Mouse (Mus musculus) hindbrain, embryonic 16.5 days (tissue): ENCODE measurements around the gene Asb17. TPM values are rescaled to one million over a fixed set of nuclear protein-coding genes. Genes with fewer than 3 reads are reported as not detected.

ENCODE experiments used
- ATAC-seq: fragments of 200-750 bp; cut with Nextera tagmentation; 2 replicates; pipeline ENCODE4 v1.8.0; 2017; ENCODE audit warnings: moderate TSS enrichment, moderate library complexity
- H3K27ac ChIP-seq: fragments of 300-500 bp; sonication (generic); 2 replicates; pipeline ENCODE4 v1.5.1; 2014; ENCODE audit warnings: low read depth, mild to moderate bottlenecking, control low read depth, low read length, moderate library complexity
- H3K27me3 ChIP-seq: fragments of 300-500 bp; sonication (generic); replicated peaks from 2 replicates; pipeline ENCODE4 v1.6.1; 2014; ENCODE audit warnings: low read length; ENCODE audit not compliant: control insufficient read depth, insufficient read depth
- H3K36me3 ChIP-seq: fragments of 300-500 bp; sonication (generic); 2 replicates; pipeline ENCODE4 v1.6.1; 2014; ENCODE audit warnings: mild to moderate bottlenecking, low read length, moderate library complexity, mixed read lengths; ENCODE audit not compliant: control insufficient read depth, insufficient read depth
- H3K4me1 ChIP-seq: fragments of 300-500 bp; sonication (generic); 2 replicates; pipeline ENCODE4 v1.6.1; 2014; ENCODE audit warnings: low read depth, low read length; ENCODE audit not compliant: control insufficient read depth, insufficient read depth
- H3K4me2 ChIP-seq: fragments of 300-500 bp; sonication (generic); 2 replicates; pipeline ENCODE4 v1.6.1; 2014; ENCODE audit warnings: mild to moderate bottlenecking, low read length, control low read depth, moderate library complexity
- H3K4me3 ChIP-seq: fragments of 300-500 bp; sonication (generic); 2 replicates; pipeline ENCODE4 v1.5.1; 2014; ENCODE audit warnings: mild to moderate bottlenecking, low read length, control low read depth, moderate library complexity
- H3K9ac ChIP-seq: fragments of 300-500 bp; sonication (generic); 2 replicates; pipeline ENCODE4 v1.6.1; 2014; ENCODE audit warnings: low read depth, mild to moderate bottlenecking, control low read depth, low read length, moderate library complexity
- H3K9me3 ChIP-seq: fragments of 300-500 bp; sonication (generic); 2 replicates; pipeline ENCODE4 v1.6.1; 2014; ENCODE audit warnings: mild to moderate bottlenecking, low read length, moderate library complexity; ENCODE audit not compliant: control insufficient read depth
- WGBS: fragments of 180-500 bp; shearing (Covaris S2); extraction: QIAGEN DNeasy Blood & Tissue Kit; methylation state at CpG from one replicate; pipeline ENCODE4 v1.1.7; 2014; 5-methylcytosine and 5-hydroxymethylcytosine counted together
- polyA plus RNA-seq: library from polyadenylated mRNA; unstranded; fragments of >200 nt; fragmentation: Nextera tagmentation; extraction: Ambion mirVana; gene quantifications from 2 replicates; pipeline ENCODE4 v1.2.1, GENCODE M21; 2015

Gene Asb17
- polyA plus RNA-seq, 1 experiment from 2014 or later, result 0.18 TPM

DNA sequence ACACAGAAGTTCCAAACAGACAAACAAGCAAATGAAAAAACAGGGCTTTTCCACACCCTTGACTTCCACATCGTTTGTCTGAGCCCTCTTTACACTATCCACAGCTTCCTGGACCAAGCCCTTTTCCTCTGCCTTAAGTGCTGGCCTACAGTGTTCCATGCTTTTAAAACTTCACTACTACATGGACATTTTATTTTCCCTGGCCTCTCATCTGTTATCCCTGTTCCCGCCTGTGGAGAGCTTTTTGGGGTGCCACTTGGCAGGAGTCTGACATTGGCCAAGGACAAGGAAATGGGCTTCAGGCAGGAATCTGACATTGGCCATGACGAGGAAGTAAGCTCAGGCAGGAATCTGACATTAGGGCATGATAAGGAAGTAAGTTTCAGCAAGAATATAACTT, 58.6 kb downstream of the Asb17 start:
- no peaks in the 10 kb centered on the region for H3K9me3 ChIP-seq
- no peaks in the 10 kb centered on the region for H3K27me3 ChIP-seq
- no peak overlapping the region for H3K9ac ChIP-seq
- ATAC-seq, result no peak
- WGBS, result 74% methylated on average over 3 of the region's 3 CpGs
- H3K36me3 ChIP-seq, result peaks cover 30% of the 10 kb centered on the region
- H3K4me3 ChIP-seq, result no peak overlapping the region
- no peak overlapping the region for H3K4me2 ChIP-seq
- H3K4me1 ChIP-seq, result no peaks in the 10 kb centered on the region
- H3K27ac ChIP-seq, result no peak overlapping the region

DNA sequence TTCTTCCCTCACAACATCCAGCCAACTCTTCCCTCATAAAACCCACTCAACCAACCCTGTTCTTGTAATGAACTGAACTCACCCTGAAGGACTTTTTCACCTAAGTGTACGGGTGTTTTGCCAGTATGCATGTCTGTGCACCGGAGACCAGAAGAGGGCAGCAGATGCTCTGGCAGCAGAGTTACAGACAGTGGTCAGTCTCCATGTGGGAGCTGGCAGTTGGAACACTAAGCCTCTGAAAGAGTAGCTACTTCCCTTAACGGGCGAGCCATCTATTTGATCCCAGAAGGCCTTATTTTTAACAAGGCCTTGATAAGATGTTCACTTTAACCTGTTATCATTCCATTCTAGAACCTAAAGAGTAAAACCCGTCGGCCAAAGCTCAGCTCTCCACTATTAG, 60.6 kb downstream of the Asb17 start:
- Histone ChIP-seq H3K4me1 (peaks cover 9% of the 10 kb centered on the region; the same call in 1 of the 2 replicates), H3K9ac (no peak overlapping the region), H3K9me3 (no peaks in the 10 kb centered on the region), H3K36me3 (peaks cover 45% of the 10 kb centered on the region), H3K4me3 (no peak overlapping the region), H3K27ac (no peak overlapping the region), H3K27me3 (no peaks in the 10 kb centered on the region), H3K4me2 (no peak overlapping the region)
- 62% methylated on average over 6 of the region's 6 CpGs for WGBS
- peak; percentile 58 for ATAC-seq

Other genes with a start within 250 kb of the Asb17 start
- 20.7 and 23.2 TPM in 2 replicates for gene St6galnac3, start 119.0 kb upstream of the Asb17 start, polyA plus RNA-seq
- 0.07 and 0.08 TPM in 2 replicates for gene Msh4, start 61.9 kb downstream of the Asb17 start, polyA plus RNA-seq
- 54.4 and 62.2 TPM in 2 replicates for gene Rabggtb, start 68.8 kb downstream of the Asb17 start, polyA plus RNA-seq
- 69.1 and 70.4 TPM in 2 replicates for gene Acadm, start 100.4 kb downstream of the Asb17 start, polyA plus RNA-seq
- gene Slc44a5, start 129.2 kb downstream of the Asb17 start, polyA plus RNA-seq, result 7.5 and 9.3 TPM in 2 replicates